Mouse (Mus musculus) G1E (cell line): ENCODE measurements around the gene Homez. TPM values are rescaled to one million over a fixed set of nuclear protein-coding genes. Genes with fewer than 3 reads are reported as not detected.

Source experiments
- ATAC-seq: 2 replicates; pipeline ENCODE4 v1.8.0; 2016; ENCODE audit warnings: mild to moderate bottlenecking; ENCODE audit not compliant: insufficient number of reproducible peaks, poor library complexity, low FRiP score, severe bottlenecking; ENCODE audit errors: extremely low read depth
- DNase-seq: peaks from one replicate; pipeline ENCODE4 v3.0.0; 2012; ENCODE audit warnings: low spot score
- H3K27me3 ChIP-seq: 2 replicates; pipeline ENCODE4 v1.6.1; 2012; ENCODE audit warnings: mild to moderate bottlenecking, low read length, inconsistent platforms; ENCODE audit not compliant: insufficient read depth
- H3K36me3 ChIP-seq: replicated peaks from 2 replicates; pipeline ENCODE3; 2012; ENCODE audit warnings: mild to moderate bottlenecking, inconsistent platforms
- H3K4me1 ChIP-seq: 2 replicates; pipeline ENCODE4 v1.6.1; 2012; ENCODE audit warnings: low read depth, low read length, inconsistent platforms, mixed read lengths; ENCODE audit not compliant: insufficient read depth
- H3K4me3 ChIP-seq: 2 replicates; pipeline ENCODE4 v1.5.1; 2012; ENCODE audit warnings: low read depth, mild to moderate bottlenecking, inconsistent platforms, low read length, moderate library complexity, mixed read lengths
- H3K9me3 ChIP-seq: replicated peaks from 2 replicates; pipeline ENCODE4 v1.6.1; 2012; ENCODE audit warnings: inconsistent platforms
- CTCF ChIP-seq: IDR thresholded peaks from 2 replicates; pipeline ENCODE4 v1.5.1; 2012; ENCODE audit warnings: low read depth, low read length, inconsistent platforms, mixed read lengths
- GATA1 ChIP-seq: IDR thresholded peaks from 2 replicates; pipeline ENCODE4 v1.6.1; 2012; ENCODE audit warnings: borderline replicate concordance, low read length, inconsistent platforms, mixed read lengths
- GATA2 ChIP-seq: IDR thresholded peaks from 2 replicates; pipeline ENCODE4 v1.6.1; 2012; ENCODE audit warnings: low read depth, low read length, inconsistent platforms, borderline replicate concordance
- POLR2AphosphoS5 ChIP-seq: IDR thresholded peaks from 2 replicates; pipeline ENCODE4 v1.6.1; 2012; ENCODE audit warnings: low read depth, low read length, inconsistent platforms; ENCODE audit not compliant: insufficient replicate concordance
- TAL1 ChIP-seq: conservative IDR thresholded peaks from 2 replicates; pipeline ENCODE4 v1.6.1; 2012; ENCODE audit warnings: low read depth, low read length, inconsistent platforms, mixed read lengths
- polyA plus RNA-seq: library from polyadenylated mRNA; stranded (reverse); fragments of >175 nt; gene quantifications from 2 replicates; pipeline ENCODE4 v1.2.3, GENCODE M21; 2012
- total RNA-seq, 2 experiments: library from RNA; stranded (forward) in 1 of 2; stranded (reverse) in 1 of 2; fragments of 200-1000 nt in 1 of 2; fragments of >200 nt in 1 of 2; fragmentation: Nextera tagmentation in 1 of 2; gene quantifications; 2 replicates each; pipeline ENCODE4 v1.2.3; 2014 to 2017

The Homez gene
- total and polyA plus RNA-seq, 3 experiments, result 1.2 to 10.0 (median 8.1) TPM

DNA sequence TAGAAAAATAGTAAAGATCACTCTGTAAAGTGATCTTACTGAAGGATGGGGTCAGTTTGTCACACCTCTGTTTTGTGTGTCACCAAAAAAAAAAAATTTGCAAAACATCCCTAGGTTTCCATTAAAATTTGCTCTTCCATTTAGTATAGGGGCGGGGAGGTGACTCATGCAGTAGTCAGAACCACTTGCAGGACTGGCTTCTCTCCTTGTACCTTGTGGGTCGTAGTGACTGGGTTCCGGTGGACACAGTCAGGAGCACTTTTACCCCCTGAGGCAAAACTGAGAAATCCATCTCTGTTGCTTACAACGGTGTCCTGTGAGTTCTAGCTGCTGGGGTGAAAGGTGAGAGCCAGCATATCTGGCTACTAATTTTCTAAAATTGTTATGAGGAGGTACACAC, 32.9 kb upstream of the Homez start:
- ATAC-seq, result no peak
- H3K9me3 ChIP-seq, result no peaks in the 10 kb centered on the region
- no peak for DNase-seq
- H3K4me1 ChIP-seq, result peaks cover 5% of the 10 kb centered on the region
- H3K36me3 ChIP-seq, result peaks cover 13% of the 10 kb centered on the region
- H3K4me3 ChIP-seq, result no peak overlapping the region
- H3K27me3 ChIP-seq, result peaks cover 26% of the 10 kb centered on the region
- no peak for TF ChIP-seq CTCF
- TF ChIP-seq GATA2, result no peak
- TF ChIP-seq TAL1, result no peak
- TF ChIP-seq POLR2AphosphoS5, result no peak
- TF ChIP-seq GATA1, result no peak

DNA sequence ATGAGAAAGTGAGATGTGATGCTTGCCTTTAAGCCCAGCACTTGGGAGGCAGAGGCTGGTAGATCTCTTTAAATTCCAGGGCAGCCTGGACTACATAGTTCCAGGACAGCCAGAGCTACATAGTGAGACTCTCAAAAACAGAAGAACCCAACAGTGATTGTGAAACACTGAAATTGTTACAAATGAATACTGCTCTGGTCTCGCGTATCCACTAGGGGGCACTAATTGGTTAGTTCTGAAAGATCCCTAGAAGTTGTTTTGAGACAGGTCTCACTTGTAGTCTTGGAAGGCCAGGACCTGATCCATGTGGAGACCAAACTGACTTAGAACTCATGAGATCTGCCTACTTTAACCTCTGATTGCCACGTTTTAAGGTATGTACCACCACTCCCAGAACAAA, 29.6 kb upstream of the Homez start:
- H3K36me3 ChIP-seq, result peaks cover 45% of the 10 kb centered on the region
- H3K27me3 ChIP-seq, result peaks cover 3% of the 10 kb centered on the region; the same call in 1 of the 2 replicates
- peak; percentile 52 for DNase-seq
- peaks cover 27% of the 10 kb centered on the region for H3K4me1 ChIP-seq
- H3K9me3 ChIP-seq, result no peaks in the 10 kb centered on the region
- TF ChIP-seq TAL1 (no peak), GATA2 (no peak), CTCF (peak; percentile 57; the same call in 1 of the 2 replicates), GATA1 (no peak)
- no peak for ATAC-seq
- H3K4me3 ChIP-seq, result no peak overlapping the region

DNA sequence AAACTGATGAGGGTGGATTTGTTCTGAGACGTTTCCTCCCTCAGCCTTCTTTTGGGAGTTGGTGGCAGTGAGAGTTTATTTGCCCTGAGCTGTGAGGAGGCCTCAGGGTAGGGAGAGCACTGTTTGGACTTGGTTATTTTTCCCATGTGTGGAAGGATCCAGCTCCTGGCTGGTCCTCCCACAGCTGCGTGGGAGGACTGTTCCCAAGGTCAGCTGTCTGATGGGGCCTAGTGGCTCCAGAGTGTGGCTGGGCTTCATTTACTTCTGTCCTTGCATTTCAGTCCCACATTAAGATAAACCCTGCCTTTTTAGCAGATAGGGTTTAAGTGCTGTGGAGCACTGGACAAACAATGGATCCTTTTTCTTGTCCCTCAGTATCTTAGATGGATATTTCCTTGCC, 26.7 kb upstream of the Homez start:
- H3K36me3 ChIP-seq, result peaks cover 50% of the 10 kb centered on the region
- H3K4me3 ChIP-seq, result no peak overlapping the region
- H3K9me3 ChIP-seq, result no peaks in the 10 kb centered on the region
- H3K27me3 ChIP-seq, result no peaks in the 10 kb centered on the region
- DNase-seq (no peak), ATAC-seq (no peak)
- TF ChIP-seq POLR2AphosphoS5 (no peak), TAL1 (no peak), GATA2 (no peak), CTCF (no peak), GATA1 (no peak)
- H3K4me1 ChIP-seq, result peaks cover 36% of the 10 kb centered on the region

DNA sequence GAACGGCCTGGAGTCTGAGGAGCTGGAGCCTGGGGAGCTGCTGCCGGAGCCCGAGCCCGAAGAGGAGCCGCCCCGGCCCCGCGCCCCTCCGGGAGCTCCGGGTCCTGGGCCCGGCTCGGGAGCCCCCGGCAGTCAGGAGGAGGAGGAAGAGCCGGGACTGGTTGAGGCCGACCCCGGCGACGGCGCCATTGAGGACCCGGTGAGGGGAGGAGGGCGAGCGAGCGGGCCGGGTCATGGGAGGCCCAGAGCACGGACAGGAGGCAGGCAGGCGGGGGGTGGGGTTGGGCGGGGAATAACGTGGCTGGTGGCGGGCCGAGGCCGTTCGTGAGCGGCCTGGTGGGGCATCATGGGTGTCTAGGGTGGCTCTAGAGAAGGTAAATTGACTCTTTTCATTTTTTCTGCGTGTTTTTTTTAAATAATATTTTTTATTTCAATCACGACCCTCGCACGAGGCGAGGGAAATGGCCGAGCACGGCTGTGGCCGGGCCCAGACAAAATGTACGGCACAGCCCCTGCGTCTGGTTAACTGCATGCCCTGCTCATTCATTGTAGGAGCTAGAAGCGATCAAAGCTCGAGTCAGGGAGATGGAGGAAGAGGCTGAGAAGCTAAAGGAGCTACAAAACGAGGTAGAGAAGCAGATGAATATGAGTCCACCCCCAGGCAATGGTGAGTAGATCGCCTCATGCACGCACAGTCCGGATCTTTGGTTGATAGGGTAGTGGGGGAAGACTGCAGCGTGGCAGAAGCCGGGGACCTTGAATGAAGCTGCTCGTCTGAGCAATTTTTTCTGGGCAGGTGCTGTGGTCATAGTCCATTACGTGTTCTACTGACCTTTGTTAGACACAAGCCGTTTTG, 23.8 kb upstream of the Homez start:
- TF ChIP-seq GATA1 (no peak), POLR2AphosphoS5 (no peak), GATA2 (no peak), TAL1 (no peak), CTCF (no peak)
- ATAC-seq (no peak), DNase-seq (peak; percentile 61)
- peaks cover 37% of the 10 kb centered on the region for H3K4me1 ChIP-seq
- no peaks in the 10 kb centered on the region for H3K27me3 ChIP-seq
- H3K36me3 ChIP-seq, result peaks cover 56% of the 10 kb centered on the region
- H3K9me3 ChIP-seq, result no peaks in the 10 kb centered on the region
- H3K4me3 ChIP-seq, result peak overlapping the region; percentile 80

DNA sequence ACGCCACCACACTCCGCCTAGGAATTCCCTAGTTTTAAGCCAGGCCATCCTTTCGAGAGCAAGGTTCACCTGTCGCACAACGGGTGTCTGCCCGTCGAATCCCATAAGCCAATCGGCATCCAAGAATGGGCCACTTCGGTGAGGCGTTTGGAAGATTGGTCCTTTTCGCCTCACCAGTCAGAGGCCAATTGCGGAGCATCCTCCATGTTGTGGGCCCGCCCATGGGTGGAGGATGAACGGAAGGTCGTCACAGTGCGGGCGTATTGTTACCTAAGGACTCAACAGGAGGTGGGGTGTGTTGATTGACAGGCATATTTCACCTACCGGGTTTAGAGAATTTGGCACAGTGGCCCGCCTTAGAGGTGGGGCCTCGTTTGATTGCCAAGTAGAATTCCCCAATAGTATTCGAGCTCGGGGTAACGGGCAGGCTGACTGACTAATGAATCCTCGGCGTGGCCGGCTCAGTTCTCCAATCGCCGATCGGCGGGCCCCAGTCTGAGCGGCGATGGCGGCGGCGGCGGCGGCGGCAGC, 23.0 kb upstream of the Homez start:
- H3K9me3 ChIP-seq, result no peaks in the 10 kb centered on the region
- H3K36me3 ChIP-seq, result peaks cover 51% of the 10 kb centered on the region
- H3K4me3 ChIP-seq, result peak overlapping the region; percentile 80
- peaks cover 37% of the 10 kb centered on the region for H3K4me1 ChIP-seq
- peak; percentile 97 for DNase-seq
- no peak for TF ChIP-seq TAL1
- peak; percentile 50; the same call in 1 of the 2 replicates for TF ChIP-seq POLR2AphosphoS5
- no peaks in the 10 kb centered on the region for H3K27me3 ChIP-seq
- ATAC-seq, result peak; percentile 98

DNA sequence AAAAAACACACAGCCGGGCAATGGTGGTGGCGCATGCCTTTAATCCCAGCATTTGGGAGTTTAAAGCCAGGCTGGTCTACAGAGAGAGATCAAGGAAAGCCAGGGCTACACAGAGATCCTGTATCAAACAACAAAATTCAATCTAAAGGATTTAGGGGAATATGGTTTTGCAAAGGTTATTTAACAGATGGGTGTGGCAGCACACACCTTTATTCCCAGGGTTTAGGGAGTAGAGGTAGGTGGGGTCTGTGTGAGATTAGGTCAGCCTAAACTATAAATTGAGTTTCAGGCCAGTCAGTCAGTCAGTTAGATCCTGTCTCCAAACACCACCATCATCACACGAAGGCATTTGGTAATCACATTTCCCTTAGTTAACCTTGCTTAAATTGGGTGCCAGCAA, 21.4 kb upstream of the Homez start, which contains the start of gene Pabpn1:
Gene Pabpn1 (plus strand): TSS at position 301 of the 400 bp plus-strand sequence.
- Histone ChIP-seq H3K9me3 (no peaks in the 10 kb centered on the region), H3K4me1 (peaks cover 28% of the 10 kb centered on the region), H3K36me3 (peaks cover 43% of the 10 kb centered on the region), H3K4me3 (peak within 1 kb of the TSS; percentile 80), H3K27me3 (no peaks in the 10 kb centered on the region)
- ATAC-seq (no peak), DNase-seq (no peak)
- no peak for TF ChIP-seq GATA2
- no peak for TF ChIP-seq TAL1
- TF ChIP-seq POLR2AphosphoS5, result no peak
- TF ChIP-seq CTCF, result no peak
- TF ChIP-seq GATA1, result no peak
